Mouse (Mus musculus) ES-E14 (cell line): ENCODE data around the gene Incenp.
"Not testable (repeated sequence)": the region's sequence is repeated elsewhere in the genome, so short reads cannot be mapped to it uniquely, and the experiment has no call there.

Experiments used
- CHD2 ChIP-seq: IDR thresholded peaks from 2 replicates; pipeline ENCODE4 v1.6.1; 2014; ENCODE audit warnings: mild to moderate bottlenecking, low read depth, low read length, inconsistent platforms
- HCFC1 ChIP-seq: IDR thresholded peaks from 2 replicates; pipeline ENCODE4 v1.6.1; 2012; ENCODE audit warnings: low read length, inconsistent platforms, borderline replicate concordance; ENCODE audit not compliant: insufficient read depth
- MAFK ChIP-seq: IDR thresholded peaks from 2 replicates; pipeline ENCODE4 v1.6.1; 2014; ENCODE audit warnings: mild to moderate bottlenecking, low read depth, low read length, inconsistent platforms; ENCODE audit not compliant: insufficient read depth
- ZC3H11A ChIP-seq: IDR thresholded peaks from 2 replicates; pipeline ENCODE4 v1.6.1; 2012; ENCODE audit warnings: low read depth, mild to moderate bottlenecking, inconsistent platforms, low read length, borderline replicate concordance
- ZNF384 ChIP-seq: IDR thresholded peaks from 2 replicates; pipeline ENCODE4 v1.6.1; 2012; ENCODE audit warnings: low read depth, low read length, inconsistent platforms

- not testable (repeated sequence) for TF ChIP-seq ZNF384, ZC3H11A, MAFK, CHD2, HCFC1
Observed at GRCm38 (mm10) chr19:9900696-9901095, 1.3 kb upstream of the Incenp start.
